Mouse (Mus musculus) mesoderm, embryonic 11.5 days (tissue): ENCODE results near the gene Btbd7.

Experiments used
- DNase-seq: peaks from one replicate; pipeline ENCODE4 v3.0.0-alpha.2; 2012; ENCODE audit warnings: low read depth, low spot score

Btbd7 gene

DNA sequence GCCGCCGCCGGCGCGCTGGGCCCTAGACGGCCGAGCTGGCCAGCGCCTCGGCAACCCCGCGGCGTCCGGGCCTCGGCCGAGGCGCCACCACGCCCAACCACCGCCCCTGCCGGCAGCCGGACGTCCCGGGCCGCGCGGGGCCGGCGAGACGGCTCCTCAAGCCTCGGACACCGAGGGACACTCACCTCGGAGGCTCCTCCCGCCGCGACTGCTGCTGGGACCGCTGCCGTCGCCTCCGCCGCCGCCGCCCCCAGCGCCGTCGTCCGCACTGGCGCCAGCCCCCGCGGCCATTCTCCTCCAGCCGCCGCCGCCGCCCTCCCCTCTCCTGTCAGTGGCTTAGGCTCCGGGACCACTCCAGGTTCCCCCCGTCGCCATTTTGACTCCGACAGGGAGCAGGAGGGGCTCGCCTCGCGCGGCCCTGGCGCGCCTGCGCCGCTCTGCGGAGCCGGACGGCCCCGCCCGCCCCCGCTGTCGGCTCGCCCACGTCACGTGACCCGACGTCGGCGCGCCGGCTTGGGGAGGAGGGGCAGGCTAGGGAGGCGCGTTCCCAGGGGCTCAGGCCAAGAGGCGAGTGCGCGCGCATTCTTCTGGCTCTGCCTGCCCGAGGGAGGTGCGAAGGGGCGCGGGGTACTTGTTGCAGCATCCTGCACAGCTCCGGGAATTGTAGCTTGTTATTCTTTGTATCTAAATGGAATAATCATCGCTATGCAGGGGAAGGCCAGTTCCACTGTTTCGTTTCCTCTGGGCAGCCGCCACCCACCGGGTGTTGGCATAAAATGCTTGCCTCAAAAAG is at the start of gene Btbd7:
Gene Btbd7, minus strand, starts transcription at position 441 of the 793 bp plus-strand sequence.
- peak; percentile 97 for DNase-seq

DNA sequence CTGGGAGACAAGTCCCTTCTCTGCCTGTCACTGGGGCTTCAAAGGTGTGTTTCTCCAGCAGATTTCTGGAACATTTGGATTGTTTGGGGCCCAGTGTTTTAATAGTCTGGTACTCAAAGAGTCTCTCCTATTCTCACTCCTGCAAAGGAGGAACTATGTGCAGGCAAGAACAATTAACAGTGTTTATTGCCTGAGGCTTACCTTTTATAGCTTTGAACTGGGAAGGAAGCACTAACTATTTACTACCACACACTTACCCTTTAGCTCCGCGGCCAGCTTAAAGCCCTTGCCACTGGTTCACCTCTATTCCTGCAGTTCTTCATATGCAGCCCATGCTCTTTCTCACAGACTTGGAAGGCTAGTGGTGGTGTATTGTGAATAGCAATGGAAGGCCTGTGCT is 37.8 kb upstream of the Btbd7 start:
- DNase-seq, result no peak

DNA sequence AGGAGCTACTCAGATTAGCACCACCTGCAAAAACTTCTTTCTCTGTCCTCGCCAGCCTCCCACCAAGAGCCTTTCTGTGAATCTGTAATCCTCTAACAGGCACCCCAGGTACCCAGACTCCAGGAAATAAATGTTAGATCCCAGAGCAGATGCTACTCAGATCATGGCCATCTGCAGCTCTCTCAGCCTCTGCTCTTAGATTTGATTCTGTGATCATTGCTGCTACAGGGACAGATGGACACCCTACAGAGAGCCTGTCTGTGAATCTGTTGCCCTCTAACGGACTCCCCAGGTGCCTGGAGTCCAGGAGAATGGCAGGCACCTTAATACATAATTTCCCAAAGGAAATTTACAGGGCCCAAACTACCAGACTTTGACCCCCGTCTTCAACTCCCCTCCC is 29.9 kb upstream of the Btbd7 start:
- DNase-seq, result no peak

DNA sequence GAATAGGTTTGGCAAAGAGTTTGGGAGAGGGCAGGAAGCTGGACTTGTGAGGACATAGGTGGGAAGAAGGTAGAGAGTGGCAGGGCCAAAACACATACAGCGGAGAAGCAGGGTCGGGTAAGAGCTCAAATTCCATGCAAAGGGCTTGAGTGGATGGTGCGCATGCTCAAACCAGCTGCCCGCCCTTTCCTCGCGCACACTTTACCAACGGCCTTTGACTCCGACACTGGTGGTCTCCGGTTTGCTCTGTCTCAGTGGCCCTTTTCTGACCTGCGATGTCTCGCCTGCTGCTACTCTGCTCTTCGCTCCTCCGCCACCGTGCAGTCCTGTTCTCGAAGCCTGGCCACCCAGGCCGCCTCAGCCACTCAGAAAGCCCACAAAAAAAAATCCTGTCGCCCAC is 20.8 kb upstream of the Btbd7 start, which contains the start of gene Cox8c:
Gene Cox8c, plus strand, starts transcription at position 226 of the 400 bp plus-strand sequence.
- DNase-seq, result no peak

DNA sequence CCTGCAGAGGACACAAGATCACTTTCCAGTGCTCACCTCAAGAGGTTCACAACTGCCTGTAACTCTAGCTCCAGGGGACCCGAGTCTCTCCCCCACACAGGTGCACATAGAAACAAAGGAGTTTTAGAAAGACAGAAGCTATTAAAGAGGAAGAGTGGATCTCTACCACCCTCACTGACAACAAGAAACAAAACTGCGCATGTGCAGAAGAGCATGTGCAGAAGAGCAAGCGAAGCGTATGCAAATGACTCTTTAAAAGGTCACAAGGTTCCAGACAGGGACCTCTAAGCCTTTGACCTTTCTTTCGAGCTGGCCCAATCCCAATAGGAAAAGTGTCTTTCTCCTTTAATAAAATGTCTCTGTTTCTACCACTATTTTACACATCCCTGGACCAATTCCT is 10.3 kb upstream of the Btbd7 start:
- no peak for DNase-seq

DNA sequence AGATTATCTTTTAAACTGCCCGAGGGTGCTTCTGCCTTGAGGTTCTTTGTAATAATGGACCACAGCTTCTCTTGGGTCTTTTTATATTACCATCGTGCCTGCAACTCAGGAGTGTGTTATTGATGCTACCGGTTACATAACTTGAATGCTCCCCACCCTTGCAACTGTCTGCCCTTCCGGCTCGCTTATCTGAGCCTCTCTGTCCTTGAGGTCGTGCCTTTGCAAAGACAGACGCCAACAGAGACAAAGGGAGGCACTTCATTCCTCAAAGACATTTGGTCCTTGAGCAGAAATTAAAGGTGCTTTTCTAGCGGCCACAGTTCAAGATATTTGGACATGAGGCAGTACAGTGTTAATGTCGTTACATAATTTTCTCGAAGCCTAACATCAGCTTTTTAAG is 9.1 kb upstream of the Btbd7 start:
- no peak for DNase-seq

DNA sequence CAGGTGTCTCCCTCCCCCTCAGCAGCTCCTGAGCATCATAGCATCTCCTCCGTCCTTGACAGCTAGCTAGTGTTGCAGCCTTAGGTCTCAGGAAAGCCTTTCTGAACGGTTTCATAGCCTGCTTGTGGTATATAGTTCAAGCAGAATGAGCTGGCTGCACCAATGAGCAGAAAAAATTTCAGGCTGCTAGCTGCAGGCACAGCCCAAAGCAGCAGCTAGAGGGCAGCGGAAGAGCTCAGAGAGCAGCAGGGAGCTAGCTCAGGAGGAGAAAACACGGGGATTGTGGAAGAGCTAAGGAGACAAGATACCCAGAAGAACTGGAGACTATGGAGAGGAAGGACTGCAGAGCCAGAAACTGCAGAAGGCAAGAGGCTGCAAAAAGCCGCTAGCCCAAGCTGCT is 7.5 kb upstream of the Btbd7 start:
- DNase-seq, result peak; percentile 26

DNA sequence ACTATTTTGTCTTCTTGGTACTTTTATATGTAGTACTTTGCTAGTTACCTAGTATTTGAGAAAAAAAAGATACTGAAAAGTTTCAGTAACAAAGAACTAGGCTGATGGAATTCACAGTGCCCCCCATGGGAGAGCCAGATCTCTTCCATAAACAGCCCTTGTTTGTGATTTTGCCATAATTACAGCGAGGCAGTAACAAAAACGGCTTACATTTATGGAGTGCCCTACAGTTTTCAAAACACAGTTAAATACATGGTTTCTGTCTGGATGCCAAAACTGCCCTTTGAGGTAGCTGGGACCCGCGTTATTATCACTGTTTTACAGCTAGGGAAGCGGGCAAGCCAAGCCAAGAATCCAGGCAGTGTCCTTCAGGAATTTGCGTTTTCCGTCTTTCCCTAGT is 630 bp upstream of the Btbd7 start:
- DNase-seq, result peak; percentile 7

DNA sequence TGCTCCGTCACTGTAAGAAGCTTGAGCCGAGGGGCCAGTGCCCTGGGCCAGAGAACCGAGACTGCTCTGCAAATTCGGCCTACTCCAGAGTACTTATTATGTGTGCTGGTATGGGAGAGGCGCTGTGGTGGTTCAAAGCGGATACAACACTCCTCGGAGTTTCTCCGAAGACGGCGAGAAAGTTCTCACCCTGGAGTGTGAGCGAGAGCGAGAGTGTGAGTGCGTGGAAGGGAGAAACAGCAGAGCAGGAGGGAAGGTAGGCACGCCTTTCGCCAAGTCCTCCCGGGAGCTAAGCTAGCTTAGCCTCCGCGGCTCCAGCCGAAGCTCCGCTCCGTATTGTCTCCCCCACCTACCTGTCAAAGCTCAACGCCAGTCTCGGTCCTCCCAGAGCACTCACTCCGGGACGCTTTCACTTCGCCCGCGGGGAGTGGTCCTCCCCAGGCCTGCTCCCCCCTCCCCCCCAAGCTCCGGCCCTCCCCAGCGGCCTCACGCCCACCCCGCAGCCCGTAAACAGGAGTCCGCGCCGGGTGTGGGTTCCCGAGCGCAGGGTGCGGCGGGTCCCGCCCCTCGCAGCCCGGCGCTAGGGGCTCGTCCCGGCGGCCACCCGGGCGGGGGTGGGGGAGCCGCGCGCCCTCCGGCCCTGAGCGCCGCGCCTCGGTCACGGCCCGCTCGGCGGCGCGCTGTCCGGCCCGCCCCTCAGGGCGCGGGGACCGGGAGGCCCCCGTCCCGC is 805 bp downstream of the Btbd7 start:
- DNase-seq, result peak; percentile 50

DNA sequence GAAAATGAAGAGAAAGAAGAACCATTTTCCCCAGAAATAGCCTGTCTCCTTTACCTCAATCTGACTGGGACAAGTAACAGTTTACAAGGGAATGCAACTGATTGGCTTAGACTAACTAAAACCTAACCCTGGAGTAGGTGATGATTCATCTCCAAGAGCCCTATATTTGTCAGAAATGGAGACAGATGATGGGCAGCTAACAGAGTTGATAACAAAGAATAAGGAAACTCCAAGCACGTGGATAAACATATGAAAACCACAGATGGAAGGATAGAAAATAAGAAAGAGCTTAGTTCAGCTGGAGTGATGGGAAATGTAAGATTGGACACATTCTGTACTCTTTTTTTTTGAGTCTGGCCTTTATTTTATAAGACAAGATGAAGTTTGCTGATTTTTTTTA is 7.7 kb downstream of the Btbd7 start:
- no peak for DNase-seq

DNA sequence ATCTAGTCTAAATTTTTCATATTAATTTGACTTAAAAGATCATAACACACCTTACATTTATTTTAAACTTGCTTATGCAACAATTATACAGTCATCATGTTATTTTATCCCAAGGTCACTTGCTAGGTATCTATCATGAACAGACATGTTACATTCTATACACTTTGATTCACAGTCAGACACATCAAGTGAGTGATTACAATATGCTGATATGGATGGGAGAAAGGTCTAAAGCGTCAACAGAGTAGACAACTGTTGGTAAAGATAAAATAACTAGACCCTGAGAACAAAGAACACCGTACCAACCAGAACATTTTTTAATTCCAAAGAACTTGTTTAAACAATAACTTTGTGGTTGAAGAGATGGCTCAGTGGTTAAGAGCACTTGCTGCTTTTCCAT is 8.5 kb downstream of the Btbd7 start:
- DNase-seq, result no peak

DNA sequence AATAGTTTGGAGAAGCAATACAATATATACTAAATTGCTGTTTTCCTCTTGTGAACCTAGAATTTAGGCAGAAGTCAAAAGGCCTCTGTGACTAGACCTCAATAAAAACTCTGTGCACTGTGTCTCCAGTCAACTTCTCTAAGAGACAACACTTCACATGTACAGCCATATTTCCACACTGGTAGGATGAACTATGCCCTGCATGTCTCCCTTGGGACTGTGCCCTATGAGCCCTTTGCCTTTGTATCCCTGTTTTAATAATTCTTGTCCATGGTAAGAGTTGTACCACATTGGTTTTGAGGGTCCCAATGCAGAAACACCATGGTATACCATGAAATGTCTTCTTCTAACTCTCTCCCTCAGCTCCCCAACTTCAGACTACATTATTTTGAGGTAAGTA is 17.5 kb downstream of the Btbd7 start:
- DNase-seq, result no peak

DNA sequence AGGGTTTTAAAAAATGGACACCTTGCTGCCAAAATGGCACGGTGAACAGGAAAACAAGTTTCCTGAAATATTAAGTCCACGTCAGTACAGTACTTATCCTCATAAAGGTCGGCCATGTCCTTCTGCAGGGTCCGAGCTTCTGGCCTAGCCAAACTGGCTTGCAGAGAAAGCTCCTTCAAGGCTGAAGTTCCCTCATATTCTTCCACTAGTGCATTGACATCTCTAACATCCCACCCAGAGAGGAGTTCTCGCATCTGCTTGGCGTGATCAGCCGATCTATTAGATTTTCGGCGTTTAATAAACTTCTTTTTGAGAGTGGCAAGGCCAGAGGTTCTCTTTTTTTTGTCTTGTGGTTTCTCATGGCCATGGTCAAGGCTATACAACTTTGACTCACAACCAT is 40.0 kb downstream of the Btbd7 start:
- no peak for DNase-seq

DNA sequence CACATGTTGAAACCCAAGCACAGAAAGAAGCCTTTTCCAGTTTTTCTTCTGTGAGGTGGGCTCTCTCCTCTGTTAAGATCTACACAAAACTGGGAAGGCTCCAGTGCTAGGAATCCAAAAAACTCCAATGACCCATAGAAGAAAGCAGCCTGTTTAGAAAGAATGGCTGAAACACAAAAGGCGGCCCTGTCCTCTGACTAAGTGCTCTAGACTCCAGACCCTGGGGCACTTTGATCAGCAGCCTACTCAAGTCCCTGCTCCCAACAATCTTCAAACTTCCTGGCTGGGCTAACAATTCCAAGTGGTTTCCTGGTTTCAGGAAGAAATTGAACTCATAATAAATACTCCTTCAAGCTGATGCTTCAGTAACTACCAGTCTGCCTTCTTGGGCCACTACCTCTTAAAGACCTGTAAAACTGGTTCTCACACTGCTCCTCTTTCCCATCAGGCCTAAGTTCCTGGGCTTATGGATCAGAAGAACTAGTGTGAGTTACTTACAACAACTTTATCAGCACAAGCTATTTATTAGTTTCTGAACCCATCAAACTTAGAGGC is 45.4 kb downstream of the Btbd7 start:
- DNase-seq, result peak; percentile 4

DNA sequence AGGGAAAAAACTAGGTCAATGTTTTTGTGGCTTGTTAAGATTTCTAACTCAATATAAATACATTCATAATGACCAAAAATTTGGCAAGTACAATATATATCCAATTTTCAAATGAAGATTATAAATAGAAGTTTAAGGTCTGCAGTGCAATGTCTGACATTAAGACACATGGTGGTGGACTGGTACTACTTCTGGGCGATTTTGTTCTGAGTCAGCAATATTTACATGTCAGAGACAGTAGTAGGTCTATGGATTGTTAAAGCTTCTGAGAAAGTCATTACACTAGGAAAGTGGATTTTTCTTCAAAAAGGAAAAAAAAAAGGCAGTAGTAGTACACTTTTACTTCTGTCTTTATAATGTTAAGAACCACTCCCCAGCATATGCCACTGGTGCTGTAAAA is 46.4 kb downstream of the Btbd7 start:
- no peak for DNase-seq

DNA sequence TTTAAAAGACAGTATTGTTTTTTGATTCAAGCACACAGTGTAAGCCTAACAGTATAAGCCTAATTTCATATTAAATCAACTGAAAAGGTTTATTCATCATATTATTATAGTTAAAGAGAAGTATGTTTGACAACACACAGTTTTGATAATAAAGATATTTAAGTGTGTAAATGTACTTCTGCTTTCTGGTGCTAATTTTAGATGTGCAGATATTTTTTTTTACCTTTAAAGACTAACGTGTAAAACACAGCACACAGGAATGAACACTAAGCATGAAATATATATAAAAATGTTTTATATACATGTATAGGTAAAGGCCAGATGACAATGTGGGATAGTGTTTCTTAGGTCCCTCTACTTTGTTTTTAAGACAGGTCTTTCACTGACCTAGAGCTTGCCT is 51.2 kb downstream of the Btbd7 start:
- DNase-seq, result no peak

DNA sequence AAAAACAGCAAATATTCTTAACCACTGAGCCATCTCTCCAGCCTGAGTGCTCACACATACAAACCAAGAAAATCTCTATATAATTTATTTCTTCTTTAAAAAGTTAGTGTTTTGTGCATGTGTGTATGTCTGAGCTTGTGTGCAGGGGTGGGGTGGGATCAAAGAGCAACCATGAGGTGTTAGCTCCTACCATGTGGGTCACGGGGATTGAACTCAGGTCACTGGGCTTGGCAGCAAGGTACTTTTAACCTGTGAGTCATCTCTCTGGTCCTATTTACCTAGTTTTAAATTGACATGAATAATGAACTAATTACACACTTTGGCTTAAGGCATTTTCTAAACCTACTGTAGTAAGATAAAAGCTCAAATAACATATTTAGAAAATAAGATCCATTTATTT is 51.9 kb downstream of the Btbd7 start:
- no peak for DNase-seq

DNA sequence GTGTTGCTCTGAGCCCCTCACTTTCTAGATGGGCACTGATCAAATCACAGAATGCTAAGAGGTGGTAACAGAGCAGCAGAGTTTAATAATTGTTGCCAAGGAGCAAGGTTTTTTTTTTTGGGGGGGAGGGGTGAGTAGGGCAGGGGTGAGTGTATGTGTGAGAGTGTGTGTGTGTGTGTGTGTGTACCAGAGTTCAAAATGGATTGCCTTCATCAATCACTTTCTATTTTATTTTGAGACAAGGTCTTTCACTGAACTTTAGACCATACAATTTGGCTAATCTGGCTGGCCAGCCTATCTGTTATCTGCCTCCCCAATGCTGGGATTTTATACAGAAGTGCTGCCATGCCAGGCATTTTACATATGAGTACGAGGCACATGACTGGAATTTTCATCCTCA is 63.4 kb downstream of the Btbd7 start:
- DNase-seq, result no peak

DNA sequence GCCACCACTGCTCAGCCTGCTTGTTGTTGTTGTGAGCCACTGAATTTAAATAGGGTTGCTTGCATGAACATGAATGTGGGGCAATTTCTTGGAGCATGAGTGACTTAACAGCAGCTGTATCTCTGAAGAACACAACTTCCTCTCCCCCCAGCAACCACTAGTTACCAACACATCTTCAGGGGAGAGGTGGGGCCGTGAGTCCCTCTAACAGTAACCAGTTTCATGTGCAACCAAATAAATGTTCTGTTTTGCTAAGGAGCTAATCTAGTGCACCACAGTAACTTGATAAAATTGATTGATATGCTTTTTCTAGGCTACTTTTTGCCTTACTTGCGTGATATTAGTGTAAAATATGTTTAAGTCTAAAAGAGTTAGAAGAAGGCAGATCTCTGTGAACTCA is 78.7 kb downstream of the Btbd7 start:
- no peak for DNase-seq

DNA sequence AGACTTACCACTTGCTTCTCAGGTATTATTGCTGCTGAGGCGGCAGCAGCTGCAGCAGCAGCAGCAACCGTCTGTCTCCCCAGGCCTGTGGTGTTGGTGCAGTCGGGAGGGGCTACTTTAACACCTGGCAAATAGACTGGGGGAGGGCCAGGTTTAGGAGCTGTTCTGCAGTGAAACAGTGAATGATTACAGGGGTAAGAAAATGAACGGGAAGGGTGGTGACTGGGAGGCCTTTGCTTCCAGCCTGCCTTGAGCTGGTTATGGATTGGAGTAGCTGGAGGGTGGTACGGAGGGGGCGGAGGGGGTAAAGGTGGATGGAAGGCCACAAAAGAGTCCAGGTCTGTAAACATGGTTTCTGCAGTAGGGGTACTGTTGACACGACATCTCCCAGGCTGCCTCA is 90.3 kb downstream of the Btbd7 start:
- DNase-seq, result no peak

DNA sequence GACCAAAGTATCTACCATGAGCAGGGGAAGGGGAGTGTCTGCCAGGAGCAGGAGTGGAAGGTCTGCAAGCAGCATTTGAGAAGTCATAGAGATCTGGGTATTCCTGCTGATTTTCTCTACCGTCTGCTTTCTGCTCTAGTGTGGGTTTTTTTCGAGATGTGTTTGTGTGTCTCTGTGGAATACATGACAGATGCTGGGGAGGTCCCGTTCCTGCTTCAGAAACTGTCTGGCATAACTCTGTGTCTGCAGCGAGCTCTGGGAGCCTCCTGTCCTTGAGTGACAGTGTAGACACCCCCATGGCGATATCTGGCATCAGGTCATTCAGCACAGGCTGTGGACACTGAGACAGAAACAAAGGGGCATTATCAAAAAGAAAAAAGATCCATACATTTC is 92.7 kb downstream of the Btbd7 start:
- no peak for DNase-seq

DNA sequence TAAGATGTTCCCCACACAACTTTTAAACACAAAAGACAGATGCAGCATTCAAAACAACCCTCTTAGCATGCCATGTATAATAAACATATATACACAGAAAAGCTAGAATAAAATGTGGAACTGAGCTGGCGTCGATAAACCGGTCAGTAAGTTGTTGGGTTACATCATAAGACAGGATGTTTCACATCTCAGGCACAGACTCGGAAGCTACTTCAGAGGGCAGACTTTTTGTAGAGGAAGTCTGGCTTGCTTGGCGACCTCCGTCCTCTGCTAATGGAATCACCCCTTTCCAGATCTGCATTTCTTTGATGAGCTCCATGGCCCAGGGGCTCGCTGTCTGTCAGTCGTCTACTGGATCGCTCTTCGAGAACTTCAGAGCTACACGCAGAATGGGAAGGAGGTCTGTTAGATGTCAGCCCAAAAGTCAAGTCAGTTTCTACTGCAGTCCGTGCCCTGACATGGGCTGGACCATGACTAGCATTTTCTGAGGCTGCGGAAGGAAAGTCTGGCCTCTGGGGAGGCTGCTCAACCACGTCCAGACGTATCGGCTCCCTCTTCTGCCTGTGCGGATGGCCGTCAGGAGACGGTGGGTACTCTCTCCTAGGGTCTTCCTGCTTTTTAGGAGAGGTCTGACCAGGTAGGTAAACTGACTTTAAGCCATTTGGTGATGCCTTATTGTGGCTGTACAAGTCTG is 93.2 kb downstream of the Btbd7 start:
- DNase-seq, result no peak
